Mouse (Mus musculus): ENCODE measurements around the gene Rxra.

The Rxra gene

DNA sequence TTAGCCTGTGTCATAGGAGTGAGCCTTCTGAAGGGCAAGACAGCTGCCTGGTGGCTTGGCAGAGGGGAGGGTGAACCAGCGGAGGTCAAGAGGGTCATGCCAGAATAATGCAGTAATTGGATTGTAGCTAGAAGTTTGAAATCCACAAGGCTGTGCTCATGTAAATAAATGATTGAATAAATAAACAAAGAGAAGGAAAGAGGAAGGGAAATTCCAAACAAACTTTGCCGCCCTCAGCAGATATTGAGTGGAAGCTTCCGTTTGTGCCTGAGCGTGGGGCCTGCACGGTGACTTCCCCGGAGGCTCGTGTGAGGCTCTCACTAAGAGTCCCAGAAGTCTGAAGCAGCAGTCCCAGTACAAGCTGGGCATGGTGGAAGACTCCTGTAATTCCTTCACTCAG lies 91.5 kb downstream of the Rxra start:
- DNase-seq = no peak

GRCm38 (mm10) chr2:27769701-27770100 lies 93.5 kb downstream of the Rxra start:
- no peak for DNase-seq

- DNase-seq = peak; percentile 74 to 80
Measured at GRCm38 (mm10) chr2:27770205-27770604, 94.0 kb downstream of the Rxra start.

GRCm38 (mm10) chr2:27771936-27772335 lies 95.7 kb downstream of the Rxra start:
- DNase-seq = peak; percentile 85 to 92

DNA sequence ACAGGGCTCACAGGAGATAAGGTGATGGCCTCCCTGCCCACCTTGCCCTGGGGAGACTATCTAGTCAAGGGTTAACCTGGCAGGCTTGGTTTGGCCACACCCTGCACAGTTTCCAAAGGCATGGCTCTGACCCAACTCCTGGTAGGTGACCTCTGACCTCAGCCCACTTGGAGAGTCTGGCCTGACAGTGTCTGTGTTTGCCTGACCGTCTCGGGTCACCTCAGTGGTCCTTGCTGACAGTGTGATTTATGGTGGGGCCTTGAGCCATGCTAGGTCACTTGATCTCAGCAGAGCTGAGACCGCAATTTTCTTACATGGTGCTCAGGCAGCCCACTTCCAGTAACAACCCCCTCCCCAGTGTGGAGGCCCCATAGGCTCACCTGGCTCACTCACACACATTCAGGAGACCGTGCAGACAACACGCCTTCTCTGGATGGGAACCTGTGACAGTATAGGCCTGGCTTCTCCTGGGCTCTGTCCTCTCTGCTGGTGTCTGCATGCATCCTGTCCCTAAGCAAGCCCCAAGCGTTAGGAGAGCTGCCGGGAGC lies 96.7 kb downstream of the Rxra start:
- DNase-seq = peak; percentile 57 to 71

DNA sequence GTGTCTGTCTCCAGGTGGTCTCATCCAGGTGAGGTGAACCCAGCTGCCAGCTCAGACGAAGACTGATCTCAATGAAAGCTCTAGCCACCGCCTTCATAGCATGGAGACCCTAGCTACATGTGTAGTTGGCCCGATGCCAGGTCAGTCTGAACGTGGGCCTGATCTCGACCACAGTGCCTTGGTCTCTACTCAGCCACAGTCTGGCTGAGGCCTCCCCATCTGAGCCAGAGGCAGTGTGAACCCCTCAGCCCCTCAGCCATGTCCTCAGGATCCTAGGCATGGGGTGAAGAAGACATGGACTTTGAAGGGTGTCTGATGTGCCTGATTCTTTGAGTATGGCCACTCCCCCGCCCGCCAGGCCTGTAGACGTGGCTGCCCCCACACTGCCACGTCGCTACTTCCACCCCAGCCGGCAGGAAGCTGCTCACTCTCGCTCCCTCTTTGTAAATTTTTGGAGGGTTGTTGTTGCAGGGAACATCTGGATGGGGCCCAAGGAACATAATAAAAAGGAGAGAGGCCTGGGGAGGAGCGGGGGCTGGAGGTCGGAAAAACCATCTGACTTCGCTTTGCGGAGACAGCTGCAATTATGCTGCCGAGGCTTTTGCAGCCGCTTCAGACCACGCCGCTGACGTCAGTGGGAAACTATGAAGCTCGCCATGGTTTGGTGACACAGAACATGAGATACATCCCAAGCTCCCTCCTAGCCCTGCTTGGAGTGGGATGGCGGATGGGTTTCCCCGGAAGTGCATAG lies 97.9 kb downstream of the Rxra start:
- peak; percentile 72 to 86 for DNase-seq

GRCm38 (mm10) chr2:27775006-27775405 lies 98.8 kb downstream of the Rxra start:
- DNase-seq = no peak

- DNase-seq = no peak
Measured at GRCm38 (mm10) chr2:27775625-27776024, 99.4 kb downstream of the Rxra start.

DNA sequence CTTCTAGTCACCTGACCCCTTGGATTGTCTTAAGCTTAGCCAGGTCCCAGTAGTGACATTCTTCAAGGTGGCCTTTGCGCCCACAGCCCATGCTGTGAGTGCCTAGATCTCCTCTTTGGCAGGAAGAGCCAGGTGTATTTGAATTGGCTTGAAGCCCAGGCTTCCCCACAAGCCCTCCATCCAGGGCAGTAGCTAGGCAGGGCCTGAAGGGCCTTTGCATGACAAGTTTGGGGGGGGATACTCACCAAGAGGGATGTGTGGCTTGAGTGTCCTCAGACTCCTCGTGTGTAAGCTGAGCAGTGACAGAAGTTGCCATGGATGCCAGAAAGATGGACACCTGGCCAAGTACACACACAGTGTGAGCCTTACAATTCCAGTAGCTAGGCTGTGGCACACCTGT lies 101.5 kb downstream of the Rxra start:
- no peak for DNase-seq

GRCm38 (mm10) chr2:27778289-27778688 lies 102.0 kb downstream of the Rxra start:
- no peak for DNase-seq

- no peak for DNase-seq
Measured at GRCm38 (mm10) chr2:27779291-27779866, 103.1 kb downstream of the Rxra start.

DNA sequence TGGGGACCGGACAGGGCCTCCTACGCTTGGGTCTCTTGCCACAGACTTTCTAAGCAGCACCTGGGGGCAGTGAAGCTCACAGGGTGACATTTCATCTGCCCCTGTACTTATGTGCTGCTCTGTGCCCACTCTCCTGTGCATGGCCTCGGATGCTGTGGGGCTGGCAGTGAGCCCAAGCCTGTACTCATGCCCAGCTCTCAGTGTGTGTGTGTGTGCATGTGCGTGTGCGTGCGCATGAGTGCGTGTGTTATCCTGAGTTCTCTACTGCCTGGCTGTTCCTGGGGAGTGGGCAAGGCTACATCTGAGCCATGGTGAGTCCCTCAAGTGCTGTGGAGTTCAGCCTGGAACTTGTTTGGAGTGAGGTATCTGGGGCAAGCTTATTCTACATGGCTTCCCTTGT lies 103.9 kb downstream of the Rxra start:
- no peak for DNase-seq

GRCm38 (mm10) chr2:27785363-27785762 lies 109.1 kb downstream of the Rxra start:
- no peak for DNase-seq

DNA sequence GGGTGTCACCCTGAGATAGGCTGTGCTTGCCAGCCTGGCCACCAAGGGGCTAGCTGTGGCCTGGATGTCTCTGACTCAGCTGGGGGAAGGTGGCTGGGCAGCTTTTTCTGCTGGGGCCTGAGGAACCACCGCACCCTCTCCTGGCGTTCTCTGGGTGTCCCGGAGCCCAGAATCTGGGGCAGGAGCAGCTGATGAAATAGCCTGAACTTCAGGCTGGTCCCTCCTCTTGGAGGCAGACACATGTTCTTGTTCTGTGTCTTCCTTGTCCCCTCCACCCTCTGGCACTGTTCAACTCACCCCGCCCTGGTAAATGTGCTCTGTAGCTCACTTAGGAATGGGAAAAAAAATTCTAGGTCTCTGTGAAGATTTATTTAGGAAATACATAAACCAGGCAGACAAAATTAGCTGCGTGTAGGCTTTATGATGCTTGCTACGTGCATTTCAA lies 109.8 kb downstream of the Rxra start:
- no peak for DNase-seq

GRCm38 (mm10) chr2:27791571-27791970 lies 115.3 kb downstream of the Rxra start:
- DNase-seq = no peak

- DNase-seq = peak; percentile 28 to 56
Measured at GRCm38 (mm10) chr2:27799018-27799417, 122.8 kb downstream of the Rxra start.

GRCm38 (mm10) chr2:27801041-27801440 lies 124.8 kb downstream of the Rxra start:
- no peak for DNase-seq

- DNase-seq = peak; percentile 8 to 51
Measured at GRCm38 (mm10) chr2:27802493-27802892, 126.3 kb downstream of the Rxra start.

GRCm38 (mm10) chr2:27806691-27807090 lies 130.5 kb downstream of the Rxra start:
- DNase-seq = no peak

DNA sequence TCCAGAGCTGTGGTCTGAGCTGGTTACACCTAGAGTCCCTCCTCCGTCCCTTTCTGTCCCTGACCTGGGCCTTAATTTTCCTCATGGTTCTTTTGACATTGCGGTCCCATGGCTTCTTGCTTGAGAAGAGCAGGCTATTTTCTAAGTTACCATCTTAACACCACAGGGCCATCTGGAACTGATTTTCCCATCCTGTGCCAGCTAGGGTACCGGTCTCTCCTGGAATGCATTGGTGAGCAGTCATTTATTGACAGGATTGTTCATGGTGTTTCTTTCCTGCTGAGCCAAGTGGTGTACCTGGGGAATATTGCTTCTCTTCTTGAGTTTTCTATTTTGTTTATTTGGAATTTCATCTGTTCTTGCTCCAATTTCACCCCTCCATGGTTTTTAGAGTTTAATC lies 131.4 kb downstream of the Rxra start:
- no peak for DNase-seq

DNA sequence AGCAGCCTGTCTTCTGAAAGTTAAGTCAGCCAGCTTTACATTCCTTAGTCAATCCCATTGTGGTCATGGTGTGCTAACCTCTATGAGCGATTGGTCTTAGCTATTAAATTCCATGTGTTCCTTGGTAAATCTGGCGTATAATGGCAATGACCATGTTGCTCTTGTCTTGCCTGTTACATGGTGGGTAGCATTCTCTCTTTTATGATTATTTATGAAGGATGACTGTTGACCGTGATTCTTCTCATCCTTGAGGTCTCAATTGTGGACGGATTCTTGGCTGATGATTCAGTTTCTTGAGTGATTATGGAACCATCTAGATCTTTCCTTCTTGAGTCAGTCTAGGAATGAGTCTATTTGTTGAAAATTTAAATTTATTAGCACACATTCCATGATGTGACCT lies 133.7 kb downstream of the Rxra start:
- no peak for DNase-seq

Measured in kidney, postnatal 25 days (tissue).